Mouse (Mus musculus) bone marrow, adult 2 months (tissue): Measurements from ENCODE around the gene Ccdc85a.

ENCODE experiments used
- CTCF ChIP-seq: fragments of 200-500 bp; IDR thresholded peaks from 2 replicates; pipeline ENCODE4 v1.5.1; 2011; ENCODE audit warnings: low read length, control low read depth; ENCODE audit not compliant: control insufficient read depth, insufficient read depth
- POLR2A ChIP-seq: fragments of 200-500 bp; IDR thresholded peaks from 2 replicates; pipeline ENCODE4 v1.6.1; 2011; ENCODE audit warnings: low read depth, mild to moderate bottlenecking, control low read depth, low read length, borderline replicate concordance; ENCODE audit not compliant: control insufficient read depth

GRCm38 (mm10) chr11:28365929-28366244 is 218.2 kb downstream of the Ccdc85a start:
- TF ChIP-seq CTCF (no peak), POLR2A (no peak)
